Mouse (Mus musculus) erythroblast, adult 5-6 weeks (primary cell): ENCODE results near the gene Sfrp2. TPM values are rescaled to one million over a fixed set of nuclear protein-coding genes. Genes with fewer than 3 reads are reported as not detected.
A peak's percentile ranks its signal among the peaks of the same experiment; 100 is the strongest.

Experiments used
- ATAC-seq: replicated peaks from 2 replicates; pipeline ENCODE4 v1.8.0; 2016; ENCODE audit warnings: moderate number of reproducible peaks, mild to moderate bottlenecking, moderate TSS enrichment, inconsistent platforms; ENCODE audit not compliant: poor library complexity, low FRiP score, severe bottlenecking
- total RNA-seq, 2 experiments: library from RNA; stranded (forward) in 1 of 2; stranded (reverse) in 1 of 2; fragments of 150-400 nt in 1 of 2; fragments of 200-764, 138-1000 nt in 1 of 2; gene quantifications; 2 replicates each; pipeline versions ENCODE4 v1.2.3 to v1.2.4; 2015 to 2017; ENCODE audit warnings: low replicate concordance in 2 of 2

Gene Sfrp2
- total RNA-seq, 2 experiments from 2014 or later: not detected

GRCm38 (mm10) chr3:83768293-83769035 lies 2.3 kb downstream of the Sfrp2 start:
- ATAC-seq: no peak

- ATAC-seq: no peak
Measured at GRCm38 (mm10) chr3:83769036-83769410, 2.9 kb downstream of the Sfrp2 start.

DNA sequence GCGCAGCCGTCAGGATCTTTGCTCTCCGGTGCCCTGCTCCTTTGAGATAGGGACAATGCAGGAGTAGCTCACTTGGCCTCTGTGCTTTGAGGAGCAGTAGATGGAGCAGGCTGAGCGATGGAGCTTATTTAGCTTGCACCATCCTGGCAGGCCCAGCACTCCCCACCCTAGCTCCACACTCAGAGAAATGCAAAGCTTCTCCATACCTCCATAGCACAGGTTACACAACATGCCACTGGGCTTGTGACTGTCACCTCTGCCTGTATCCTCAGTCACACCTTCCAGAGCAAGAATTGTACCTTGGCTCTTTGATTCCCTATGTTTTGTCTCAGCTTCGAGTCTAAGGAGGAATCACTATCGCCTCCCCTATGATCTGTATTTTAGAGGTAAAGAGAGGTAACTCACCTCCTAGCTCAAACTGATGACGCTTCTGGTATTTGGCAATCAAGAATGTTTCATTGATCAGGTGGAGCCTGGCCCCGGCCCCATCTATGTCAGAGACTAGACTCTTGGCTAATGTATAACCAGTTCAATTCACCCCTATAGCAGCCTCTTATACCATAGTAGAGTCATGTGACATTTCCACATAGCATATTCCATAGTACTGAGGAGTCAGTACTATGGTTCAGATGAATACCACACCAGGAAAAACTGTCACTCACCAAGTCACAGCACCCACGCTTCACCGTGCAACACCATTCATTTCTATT lies 5.2 kb downstream of the Sfrp2 start:
- no peak for ATAC-seq

GRCm38 (mm10) chr3:83773281-83773680 lies 7.2 kb downstream of the Sfrp2 start:
- no peak for ATAC-seq

- no peak for ATAC-seq
Measured at GRCm38 (mm10) chr3:83775403-83775802, 9.3 kb downstream of the Sfrp2 start.

DNA sequence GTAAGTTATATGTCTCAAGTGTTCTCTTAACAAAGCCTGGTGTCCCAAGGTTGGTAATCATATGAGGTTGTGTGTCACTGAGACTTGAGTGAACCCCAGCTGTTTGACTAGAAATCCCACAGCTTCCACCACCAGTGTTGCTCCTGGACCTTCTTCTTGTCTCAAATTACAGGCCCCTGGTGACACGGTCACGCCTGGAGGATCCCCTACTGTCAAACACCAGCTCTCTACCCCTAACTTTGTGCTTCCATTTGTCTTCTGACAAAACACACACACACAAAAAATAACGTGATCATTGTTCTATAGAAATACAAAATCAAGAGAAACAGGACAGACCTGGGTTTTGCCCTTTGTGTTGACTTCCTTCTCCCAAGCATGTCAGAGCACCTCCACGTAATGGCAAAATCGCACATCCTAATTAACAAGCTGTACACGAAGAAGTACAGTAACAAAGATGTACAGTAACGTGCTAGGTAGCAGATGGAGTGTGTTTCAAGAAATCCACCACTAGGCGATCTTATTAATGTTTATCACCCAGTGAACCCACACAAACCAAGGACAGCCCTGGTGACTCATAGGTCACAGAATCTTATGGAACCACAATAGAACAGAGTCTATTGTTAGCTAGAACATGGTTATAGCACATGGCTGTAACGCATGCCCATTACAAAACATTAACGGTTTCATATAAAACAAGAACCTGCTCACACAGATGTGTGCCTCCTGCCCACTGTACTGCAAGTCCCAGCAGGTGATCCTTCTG lies 15.5 kb downstream of the Sfrp2 start:
- no peak for ATAC-seq

- no peak for ATAC-seq
Measured at GRCm38 (mm10) chr3:83783716-83784469, 17.8 kb downstream of the Sfrp2 start.

GRCm38 (mm10) chr3:83784726-83785125 lies 18.6 kb downstream of the Sfrp2 start:
- no peak for ATAC-seq

DNA sequence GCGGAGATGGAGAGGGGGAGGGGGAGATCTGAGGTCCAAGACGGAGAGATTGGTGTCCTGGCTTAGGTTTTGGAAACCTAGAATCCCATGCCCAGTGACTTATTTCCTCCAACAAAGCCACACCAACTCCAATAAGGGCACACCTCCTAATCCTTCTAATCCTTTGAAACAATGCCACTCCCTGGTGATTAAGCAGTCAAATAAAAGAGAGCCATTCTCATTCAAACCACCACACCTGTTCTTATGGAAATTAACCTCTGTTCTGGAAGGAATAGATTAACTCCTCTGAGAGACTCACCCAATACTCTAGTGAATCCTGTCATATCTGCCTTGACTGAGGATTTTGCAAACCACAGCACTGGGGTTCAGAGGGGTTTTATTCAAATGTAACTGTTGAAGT lies 21.0 kb downstream of the Sfrp2 start:
- no peak for ATAC-seq

DNA sequence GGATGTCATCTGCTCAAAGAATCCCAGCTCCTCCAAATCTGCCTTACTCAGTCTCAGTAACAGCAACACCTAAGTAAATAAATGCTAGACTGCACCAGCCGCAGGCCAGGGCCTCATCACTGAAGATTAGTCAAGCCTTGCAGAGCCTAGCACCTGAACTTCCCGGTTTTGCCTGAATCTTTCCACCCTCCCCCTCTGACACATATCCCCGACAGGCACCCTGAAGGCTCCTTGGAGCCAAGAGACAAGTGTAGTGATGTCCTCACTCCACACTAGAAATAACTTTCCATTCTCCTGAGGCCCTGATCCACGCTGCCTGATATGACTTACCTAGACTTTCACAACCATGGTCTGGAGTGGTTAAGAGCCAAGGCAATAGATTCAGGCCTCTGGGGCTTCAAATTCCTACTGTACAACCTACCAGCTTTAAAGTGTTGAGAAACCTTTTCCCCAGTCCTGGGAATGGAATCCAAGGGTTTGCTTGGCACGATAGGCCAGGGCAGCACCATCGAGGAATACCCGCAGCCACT lies 21.7 kb downstream of the Sfrp2 start:
- ATAC-seq: no peak

GRCm38 (mm10) chr3:83789651-83790451 lies 23.7 kb downstream of the Sfrp2 start:
- no peak for ATAC-seq

- no peak for ATAC-seq
Measured at GRCm38 (mm10) chr3:83791444-83791843, 25.3 kb downstream of the Sfrp2 start.

DNA sequence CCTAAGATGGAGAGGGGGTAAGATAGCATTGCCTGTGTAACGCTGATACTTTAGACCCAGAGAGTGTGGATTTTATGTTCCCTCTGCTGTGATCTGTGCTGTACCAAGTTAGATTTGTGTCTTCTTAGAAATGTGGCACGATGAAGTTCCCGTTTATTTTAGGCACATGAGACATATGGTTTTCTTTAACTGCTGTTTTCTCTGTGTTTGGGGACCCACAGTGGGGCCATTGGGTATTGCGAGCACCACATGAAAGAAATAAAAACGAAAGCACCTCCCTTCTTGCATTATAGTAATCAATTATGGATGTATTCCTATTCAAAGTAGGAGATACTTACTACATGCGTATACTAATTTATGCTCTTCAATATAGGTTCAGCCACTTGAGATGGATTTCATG lies 31.0 kb downstream of the Sfrp2 start:
- ATAC-seq: no peak

- ATAC-seq: peak; percentile 57
Measured at GRCm38 (mm10) chr3:83797828-83798227, 31.7 kb downstream of the Sfrp2 start.

DNA sequence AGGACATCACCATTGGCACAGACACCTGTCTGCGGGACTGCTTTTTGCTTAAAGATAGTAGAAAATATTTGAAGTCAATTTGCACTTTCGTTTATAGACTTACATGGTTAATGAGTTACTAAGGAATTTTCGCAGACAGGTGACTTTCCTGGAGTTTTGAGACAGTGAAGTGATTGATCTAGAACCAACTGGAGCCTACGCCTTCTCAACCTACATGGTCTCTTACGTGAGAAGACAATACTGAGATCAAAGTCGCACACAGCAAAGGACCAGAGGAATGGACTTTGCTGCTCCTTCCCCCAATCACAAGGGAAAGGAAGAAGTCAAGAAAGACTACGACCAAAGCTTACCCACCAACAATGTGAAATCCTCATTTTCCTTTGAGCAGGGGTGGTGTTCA lies 33.4 kb downstream of the Sfrp2 start:
- ATAC-seq: no peak

DNA sequence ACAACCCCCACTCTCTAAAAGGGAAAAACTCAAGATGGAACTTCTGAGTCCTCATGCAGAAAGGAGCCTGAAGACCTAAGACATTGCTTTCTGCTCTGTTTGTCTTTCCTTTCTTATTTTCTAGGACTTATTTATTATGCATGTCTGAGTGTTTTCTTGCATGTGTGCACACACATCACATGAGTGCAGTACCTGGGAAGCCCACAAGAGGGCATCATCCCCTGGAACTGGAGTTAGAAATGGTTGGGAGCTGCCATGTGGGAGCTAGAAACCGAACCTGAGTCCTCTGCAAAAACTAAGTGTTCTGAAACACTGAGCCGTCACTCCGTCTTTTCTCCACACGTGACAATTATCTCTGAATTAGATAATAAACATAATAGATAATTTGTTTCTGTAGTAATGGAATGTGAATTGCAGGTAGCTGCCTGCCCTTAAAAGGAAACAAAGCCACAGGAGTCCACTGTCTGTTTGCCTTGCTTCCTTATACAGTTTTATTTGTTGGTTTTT lies 35.6 kb downstream of the Sfrp2 start:
- ATAC-seq: no peak

DNA sequence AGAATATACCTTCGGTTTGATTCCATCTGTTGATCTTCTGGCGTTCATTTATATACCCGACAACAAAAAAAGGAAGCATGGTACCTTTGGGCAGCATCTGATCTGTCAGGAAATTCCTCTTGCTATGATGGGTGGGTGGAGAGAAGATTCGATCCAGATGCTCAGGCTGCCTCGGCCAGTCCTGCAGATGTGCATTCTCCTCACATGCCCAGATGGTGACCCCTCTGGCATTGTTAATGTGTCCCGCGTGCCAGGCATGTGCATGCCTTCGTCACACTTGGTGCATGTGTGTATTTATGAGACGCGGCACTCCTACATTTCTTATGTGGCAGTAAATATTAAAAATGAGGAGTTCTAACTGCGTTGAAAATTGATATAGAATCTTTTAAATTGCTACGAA lies 42.4 kb downstream of the Sfrp2 start:
- no peak for ATAC-seq

GRCm38 (mm10) chr3:83811987-83812386 lies 45.9 kb downstream of the Sfrp2 start:
- ATAC-seq: no peak

DNA sequence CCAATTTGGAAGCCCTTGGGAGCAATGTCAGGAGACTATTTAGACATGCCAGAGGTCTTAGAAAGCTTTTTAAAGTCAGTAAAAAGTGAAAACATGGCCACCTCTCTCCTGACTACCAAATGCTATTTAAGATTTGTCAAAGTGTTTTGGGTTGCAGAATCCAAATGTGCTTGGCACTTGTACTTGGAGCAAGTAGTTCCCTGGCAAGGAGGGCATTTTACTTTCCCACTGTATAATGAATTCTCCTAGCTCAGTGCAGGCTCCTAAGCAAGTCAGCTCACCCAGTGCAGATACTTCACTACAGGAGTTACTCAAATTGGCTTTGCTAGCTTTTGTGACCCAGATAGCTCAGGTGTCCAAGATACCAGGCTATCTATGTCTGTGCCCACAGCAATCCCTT lies 46.7 kb downstream of the Sfrp2 start:
- ATAC-seq: no peak
